Mouse (Mus musculus): ENCODE data around the gene Enoph1. TPM values are rescaled to one million over a fixed set of nuclear protein-coding genes. Genes with fewer than 3 reads are reported as not detected.

The Enoph1 gene
- 22.0 to 42.2 TPM (median 31.0 TPM) in 3 replicates for total RNA-seq (2017)

DNA sequence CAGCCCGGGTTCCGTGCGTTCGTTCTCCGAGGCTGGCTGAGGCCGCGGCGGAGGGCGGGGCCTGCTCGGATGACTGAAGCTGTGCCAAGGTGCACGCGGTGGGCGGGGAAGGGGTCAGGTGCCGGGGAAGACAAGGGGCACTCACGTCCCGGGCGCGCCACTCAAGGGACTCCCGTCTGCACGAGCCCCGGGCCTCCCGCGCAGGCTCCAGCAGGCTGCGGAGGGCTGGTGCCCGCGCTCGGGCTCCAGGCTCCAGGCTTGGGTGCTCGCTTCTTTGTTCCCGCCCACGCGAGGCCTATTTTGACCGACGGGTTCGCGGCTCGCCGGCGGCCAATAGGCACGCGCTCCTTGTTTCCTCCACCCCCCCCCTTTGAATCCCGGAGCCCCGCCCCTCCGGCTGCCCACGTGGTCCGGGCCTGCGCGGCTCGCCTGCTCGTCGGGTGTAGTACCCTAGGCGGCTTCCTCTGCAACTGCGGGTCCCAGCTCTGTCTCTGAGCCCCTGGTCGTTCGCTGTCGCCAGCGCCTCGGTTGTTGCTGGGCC, at the start of gene Enoph1, which contains the start of gene Hnrnpdl:
TSS of gene Enoph1 (plus strand) at position 384 of the 541 bp plus-strand sequence.
TSS of gene Hnrnpdl (minus strand) at position 63 of the 541 bp plus-strand sequence.
- peak; percentile 56 for ATAC-seq (replicated peaks; ENCODE audit: insufficient number of reproducible peaks, low FRiP score, low TSS enrichment, poor library complexity, severe bottlenecking)

DNA sequence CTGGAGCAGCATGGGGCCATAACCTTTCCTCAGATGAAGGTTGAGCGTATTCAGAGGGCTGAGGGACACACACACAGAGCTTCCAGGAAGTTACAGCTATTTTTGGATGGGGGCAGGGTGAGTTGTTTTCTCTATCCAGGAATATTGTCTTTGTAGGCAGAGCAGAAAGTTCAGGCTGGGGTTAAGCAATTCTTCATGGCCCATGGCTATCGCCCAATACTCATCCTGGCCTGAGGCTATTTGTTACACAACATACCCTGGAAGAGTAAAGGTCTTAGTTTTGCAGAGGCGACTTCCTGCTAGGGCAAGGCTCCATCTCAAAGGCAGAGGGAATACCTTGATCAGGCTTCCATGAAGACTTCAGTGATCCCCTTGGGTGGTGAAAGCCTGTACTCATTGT, 45.6 kb upstream of the Enoph1 start:
- ATAC-seq (replicated peaks; ENCODE audit: insufficient number of reproducible peaks, low FRiP score, low TSS enrichment, poor library complexity, severe bottlenecking) = no peak

DNA sequence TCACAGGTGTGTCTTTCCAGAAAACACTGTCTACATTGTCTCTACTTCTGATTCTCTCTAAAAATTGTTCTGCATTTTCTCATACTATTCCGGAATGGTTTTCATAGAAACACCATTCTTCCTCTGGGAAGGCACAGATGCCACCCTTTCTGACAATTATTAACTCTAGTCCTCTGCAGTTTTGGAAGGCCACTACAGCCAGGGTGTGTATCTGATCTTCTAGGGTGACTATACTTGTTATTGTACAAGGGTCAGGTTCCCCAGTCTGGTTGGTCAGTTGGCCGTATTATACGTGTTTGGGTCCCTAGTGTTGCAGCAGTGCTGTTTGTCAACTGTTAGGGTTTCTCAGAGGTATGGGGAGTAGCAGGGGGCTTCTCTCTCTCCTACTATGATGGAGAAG, 45.1 kb upstream of the Enoph1 start:
- no peak for ATAC-seq (replicated peaks; ENCODE audit: insufficient number of reproducible peaks, low FRiP score, low TSS enrichment, poor library complexity, severe bottlenecking)

DNA sequence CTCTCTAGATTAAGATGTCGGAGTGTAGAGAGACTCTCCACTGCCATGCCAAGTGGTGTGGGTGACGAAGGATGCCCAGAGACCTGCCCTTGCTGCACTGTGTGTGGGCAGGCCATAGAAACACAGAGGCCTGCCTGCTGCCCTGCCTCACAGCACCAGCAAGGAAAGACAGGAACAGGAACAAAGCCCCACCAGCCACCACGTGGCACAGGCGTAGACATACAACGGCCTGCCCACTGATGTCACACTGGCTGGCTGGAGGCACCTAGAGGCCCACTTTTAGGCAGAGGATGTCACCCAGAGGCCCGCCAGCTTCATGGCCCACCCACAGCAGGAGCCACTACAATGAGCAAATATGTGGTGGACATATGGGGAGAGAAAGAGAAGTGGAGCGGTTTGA, 39.7 kb upstream of the Enoph1 start:
- ATAC-seq (replicated peaks; ENCODE audit: insufficient number of reproducible peaks, low FRiP score, low TSS enrichment, poor library complexity, severe bottlenecking) = 0 out of 2 replicates have a peak, but pooled peaks have one; percentile 43

DNA sequence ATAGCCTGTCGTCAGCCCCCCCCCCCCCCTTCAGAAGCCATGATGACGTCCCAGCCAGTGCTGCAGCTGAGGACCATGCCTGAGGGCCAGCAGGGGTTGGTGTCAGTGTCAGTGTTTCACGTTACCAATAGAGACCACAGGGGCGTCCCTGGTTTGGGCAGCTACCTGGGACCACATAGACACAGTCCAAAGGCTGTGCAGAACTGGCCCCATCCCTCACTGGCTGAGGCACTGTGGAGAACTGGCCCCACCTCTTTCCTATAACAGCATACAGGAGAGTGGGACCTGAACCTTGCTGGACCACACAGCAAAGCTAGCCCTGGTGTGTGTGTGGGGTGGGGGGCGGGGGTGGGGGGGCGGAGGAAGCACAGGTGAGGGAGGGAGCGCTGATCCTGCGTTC, 39.3 kb upstream of the Enoph1 start:
- ATAC-seq (replicated peaks; ENCODE audit: insufficient number of reproducible peaks, low FRiP score, low TSS enrichment, poor library complexity, severe bottlenecking) = no peak

DNA sequence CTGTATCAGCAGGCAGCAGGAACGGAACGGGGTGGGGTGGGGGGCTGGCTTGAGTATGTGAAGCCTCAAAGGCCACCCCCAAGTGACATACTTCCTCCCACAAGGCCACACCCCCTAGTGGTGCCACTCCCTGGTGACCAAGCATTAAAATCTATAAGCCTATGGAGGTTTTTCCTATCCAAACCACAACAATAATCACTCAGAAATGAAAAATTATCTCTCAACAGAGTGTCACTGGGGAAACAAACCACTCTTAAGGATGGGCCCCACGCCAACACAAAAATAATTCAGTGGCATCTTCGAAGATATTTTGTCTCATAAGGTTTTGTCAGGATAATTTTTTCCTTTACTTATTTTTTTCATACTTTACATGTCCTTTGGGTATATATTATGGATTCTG, 35.9 kb upstream of the Enoph1 start:
- ATAC-seq (replicated peaks; ENCODE audit: insufficient number of reproducible peaks, low FRiP score, low TSS enrichment, poor library complexity, severe bottlenecking) = no peak

DNA sequence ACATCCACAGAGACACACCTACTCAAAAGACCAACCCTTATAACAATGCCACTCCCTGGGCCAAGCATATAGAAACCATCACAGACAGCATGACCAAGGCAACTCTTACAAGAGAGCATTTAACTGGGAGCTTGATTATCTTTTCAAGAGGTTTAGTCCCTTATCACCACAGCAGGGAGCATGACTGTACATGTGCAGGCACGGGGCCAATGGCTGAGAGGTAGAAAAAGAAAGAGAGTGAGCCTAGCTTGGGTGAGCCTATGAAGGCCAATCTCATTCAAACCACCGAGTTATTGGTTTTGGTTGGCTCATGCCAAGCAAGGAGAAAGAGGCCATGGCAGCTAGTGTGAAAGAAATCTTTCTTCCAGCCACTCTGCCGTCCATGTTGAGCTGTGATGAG, 34.4 kb upstream of the Enoph1 start:
- no peak for ATAC-seq (replicated peaks; ENCODE audit: insufficient number of reproducible peaks, low FRiP score, low TSS enrichment, poor library complexity, severe bottlenecking)

DNA sequence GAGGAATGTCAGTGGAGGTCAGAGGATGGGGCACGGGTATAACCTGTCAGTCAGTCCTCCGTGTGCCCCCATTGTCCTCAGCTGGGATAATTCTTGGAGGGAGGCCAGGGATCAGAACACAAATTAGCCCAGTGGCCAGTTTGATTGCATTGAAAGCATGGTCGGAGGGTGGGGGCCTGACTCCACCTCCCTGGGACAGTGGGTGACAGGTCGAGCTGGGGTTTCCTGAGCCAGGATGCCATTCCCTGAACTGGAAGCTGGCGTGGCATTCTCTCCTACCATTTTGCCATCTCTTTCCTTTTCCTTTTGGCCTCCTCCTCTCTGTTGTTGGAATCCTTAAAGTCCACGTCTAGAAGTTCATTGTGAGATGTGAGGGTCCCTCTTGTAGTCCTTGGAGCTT, 33.9 kb upstream of the Enoph1 start:
- no peak for ATAC-seq (replicated peaks; ENCODE audit: insufficient number of reproducible peaks, low FRiP score, low TSS enrichment, poor library complexity, severe bottlenecking)

DNA sequence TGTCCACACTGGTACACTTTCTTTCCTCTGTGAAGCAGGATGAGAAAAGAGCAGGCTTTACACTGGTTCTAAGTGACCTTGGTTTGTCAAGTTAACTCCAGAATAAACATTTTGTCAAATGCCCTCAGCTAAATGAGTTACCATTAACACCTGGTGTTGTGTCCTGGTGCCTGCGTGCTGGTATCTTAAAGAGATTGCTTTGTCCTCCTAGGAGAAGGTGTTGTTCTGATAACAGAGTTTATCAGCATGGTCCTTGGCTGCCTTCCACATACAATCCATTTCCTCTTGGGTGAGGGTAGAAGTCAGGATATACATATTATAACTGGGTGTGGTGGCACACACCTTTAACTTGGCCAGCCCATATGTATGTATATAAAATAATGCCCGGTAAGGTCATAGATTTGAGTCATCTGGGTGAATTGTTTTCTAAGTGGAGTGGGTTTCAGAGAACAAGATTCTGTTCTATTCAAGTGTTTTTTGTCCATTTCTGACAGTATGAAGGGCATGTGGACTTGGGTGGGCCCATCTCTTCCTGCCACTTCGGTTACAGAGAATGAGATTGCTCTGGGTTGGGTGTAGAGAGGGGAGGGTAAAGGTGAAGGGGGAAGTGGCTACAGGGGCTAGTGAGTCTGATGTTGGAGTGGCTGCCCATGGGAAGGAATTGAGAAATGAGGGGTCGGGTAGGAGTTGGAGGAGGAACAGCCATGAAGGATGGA, 33.3 kb upstream of the Enoph1 start:
- no peak for ATAC-seq (replicated peaks; ENCODE audit: insufficient number of reproducible peaks, low FRiP score, low TSS enrichment, poor library complexity, severe bottlenecking)

DNA sequence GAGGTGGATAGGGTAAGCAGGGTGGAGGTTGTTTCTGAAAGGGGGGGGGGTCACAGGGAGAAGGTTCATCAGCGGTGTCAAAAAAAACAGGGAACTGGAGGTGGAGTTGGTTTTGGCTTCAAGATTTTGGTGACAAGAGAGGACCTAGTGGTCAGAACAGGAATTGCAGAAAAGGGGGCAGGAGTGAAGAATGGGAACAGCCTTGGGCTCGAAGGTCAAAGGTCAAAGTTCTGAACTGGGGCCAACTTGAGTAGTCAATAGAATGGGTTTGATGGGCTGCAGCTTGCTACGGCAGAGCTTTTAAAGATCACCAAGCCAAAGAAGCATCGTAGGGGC, 32.8 kb upstream of the Enoph1 start:
- ATAC-seq (replicated peaks; ENCODE audit: insufficient number of reproducible peaks, low FRiP score, low TSS enrichment, poor library complexity, severe bottlenecking) = no peak

DNA sequence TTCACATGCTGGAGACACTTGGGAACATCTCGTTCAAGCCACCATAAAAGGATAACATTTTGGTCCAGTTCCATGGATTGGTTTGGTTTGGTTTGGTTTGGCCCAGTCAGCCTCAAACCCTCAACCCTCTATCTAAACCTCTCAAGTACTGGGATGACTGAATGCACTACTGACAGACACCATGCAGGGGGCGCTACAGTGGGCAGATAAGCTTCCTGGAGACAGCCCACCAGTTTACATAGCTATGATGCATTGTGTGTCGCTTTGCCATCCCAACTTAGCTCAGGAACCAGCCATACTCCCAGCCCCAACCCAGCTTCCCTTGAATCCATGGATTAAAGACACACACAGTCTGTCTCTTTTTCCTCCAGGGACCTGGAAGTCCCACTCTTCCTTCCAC, 31.3 kb upstream of the Enoph1 start:
- no peak for ATAC-seq (replicated peaks; ENCODE audit: insufficient number of reproducible peaks, low FRiP score, low TSS enrichment, poor library complexity, severe bottlenecking)

DNA sequence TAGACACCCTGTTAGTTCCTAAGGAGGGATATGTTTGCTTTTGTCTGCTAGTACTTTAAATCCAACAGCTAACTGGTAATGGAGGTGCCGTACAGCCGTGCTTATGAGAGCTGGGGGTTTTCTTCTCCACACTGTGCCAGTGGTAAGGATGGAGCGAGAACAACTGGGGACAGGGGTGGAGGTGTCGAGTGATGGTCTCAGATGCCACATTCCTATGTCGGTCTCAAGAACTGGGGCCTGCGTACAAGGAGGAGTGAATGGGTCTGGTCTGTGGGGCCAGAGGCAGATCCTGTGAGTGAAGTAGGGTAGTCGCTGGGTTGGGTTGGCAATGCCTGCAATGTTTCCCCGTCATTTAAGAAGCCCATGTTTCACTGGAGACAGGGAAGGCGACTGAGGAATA, 27.2 kb upstream of the Enoph1 start:
- ATAC-seq (replicated peaks; ENCODE audit: insufficient number of reproducible peaks, low FRiP score, low TSS enrichment, poor library complexity, severe bottlenecking) = no peak

DNA sequence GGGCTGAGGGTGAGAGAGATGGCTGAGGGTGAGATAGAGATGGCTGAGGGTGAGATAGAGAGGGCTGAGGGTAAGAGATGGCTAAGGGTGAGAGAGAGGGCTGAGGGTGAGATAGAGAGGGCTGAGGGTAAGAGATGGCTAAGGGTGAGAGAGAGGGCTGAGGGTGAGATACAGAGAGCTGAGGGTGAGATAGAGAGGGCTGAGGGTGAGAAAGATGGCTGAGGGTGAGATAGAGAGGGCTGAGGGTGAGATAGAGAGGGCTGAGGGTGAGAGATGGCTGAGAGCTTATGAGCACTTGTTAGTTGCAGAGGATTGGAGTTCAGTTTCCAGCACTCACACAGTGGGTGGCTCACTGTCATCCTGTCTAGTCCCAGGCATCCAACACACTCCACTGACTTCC, 19.7 kb upstream of the Enoph1 start:
- ATAC-seq (replicated peaks; ENCODE audit: insufficient number of reproducible peaks, low FRiP score, low TSS enrichment, poor library complexity, severe bottlenecking) = no peak

DNA sequence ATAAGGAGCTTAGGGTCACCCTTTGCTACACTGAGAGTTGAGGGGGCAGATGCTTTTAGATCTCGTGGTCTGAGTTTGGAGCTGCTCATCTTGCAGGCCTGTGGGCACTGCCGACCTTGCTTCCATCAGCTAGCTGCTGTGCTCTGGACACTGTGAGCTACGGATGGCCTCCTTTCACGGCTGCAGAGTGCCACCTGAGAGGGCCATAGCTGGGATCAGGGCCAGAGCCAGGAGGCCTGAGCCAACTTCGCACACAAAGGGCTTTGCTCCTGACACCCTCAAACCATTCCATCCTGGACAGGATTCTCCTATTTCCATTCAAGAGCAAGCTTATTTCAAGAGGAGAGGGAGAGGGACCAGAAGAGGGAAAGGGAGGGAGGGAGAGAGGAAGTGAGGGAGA, 15.4 kb upstream of the Enoph1 start:
- no peak for ATAC-seq (replicated peaks; ENCODE audit: insufficient number of reproducible peaks, low FRiP score, low TSS enrichment, poor library complexity, severe bottlenecking)

DNA sequence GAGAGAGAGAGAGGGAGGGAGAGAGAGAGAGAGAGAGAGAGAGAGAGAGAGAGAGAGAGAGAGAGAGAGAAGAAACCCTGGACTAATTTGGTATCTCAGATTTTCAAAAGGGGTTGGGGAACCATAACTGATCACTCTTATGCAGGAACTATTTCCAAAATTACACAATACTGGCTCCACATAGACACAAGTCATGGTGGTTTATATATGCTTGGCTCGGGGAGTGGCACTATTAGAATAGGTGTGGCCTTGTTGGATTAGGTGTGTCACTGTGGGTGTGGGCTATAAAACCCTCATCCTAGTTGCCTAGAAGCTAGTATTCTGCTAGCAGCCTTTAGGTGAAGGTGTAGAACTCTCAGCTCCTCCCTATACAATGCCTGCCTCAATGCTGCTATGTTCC, 14.9 kb upstream of the Enoph1 start:
- no peak for ATAC-seq (replicated peaks; ENCODE audit: insufficient number of reproducible peaks, low FRiP score, low TSS enrichment, poor library complexity, severe bottlenecking)

DNA sequence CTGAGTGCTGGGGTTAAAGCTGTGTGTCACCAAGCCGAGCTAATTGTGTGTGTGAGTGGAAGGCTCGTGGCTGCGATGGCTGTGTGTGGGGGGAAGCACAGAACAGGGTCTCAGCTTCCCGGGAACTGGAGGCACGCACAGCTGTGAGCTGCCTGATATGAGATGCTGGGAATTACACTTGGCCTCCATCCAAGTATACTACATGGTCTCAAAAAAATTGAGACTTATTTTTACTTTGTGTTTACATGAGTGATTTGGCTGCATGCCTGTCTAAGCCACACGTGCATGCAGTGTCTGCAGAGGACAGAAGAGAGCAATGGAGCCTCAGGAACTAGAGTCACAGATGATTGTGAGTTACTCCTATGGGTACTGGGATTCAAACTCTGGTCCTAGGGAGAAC, 9.7 kb upstream of the Enoph1 start:
- no peak; the same call in 1 of the 2 replicates for ATAC-seq (replicated peaks; ENCODE audit: insufficient number of reproducible peaks, low FRiP score, low TSS enrichment, poor library complexity, severe bottlenecking)

DNA sequence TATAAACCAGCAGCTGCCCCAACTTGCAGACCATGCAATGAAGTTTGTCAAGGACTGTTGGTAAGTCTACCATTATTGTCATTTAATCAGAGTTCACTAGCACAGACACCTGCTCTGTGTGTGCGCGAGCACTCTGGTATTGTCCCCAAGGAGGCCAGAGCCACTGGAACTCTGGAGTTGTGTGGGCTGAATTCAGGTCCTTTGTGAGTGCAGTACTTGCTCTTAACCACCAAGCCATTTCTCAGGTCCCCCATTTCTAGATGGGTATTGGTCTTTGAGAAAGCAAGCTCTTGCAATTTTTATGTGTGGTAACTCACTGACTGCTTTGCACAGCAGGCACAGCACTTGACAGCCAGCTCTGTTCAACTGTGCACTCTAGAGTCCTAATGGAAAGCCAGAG, 7.7 kb upstream of the Enoph1 start:
- ATAC-seq (replicated peaks; ENCODE audit: insufficient number of reproducible peaks, low FRiP score, low TSS enrichment, poor library complexity, severe bottlenecking) = no peak

DNA sequence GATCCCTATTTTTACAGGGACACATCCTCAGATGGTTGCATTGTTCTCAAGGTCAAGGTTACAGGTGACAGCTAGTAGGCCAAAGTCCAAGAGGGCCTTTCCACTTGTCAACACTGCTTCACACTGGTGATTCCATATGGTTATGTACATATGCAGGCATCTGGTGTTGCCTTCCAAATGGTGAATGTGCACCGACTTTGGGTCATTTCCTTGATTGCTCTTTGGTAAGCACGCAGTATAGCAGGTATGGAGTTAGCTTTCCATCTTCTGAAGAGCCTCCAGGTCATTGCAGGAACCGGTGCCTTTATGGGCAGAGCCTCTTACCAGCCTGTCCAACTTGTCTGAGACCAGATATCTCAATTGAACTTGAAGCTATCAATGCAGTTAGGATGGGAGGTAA, 7.1 kb upstream of the Enoph1 start:
- ATAC-seq (replicated peaks; ENCODE audit: insufficient number of reproducible peaks, low FRiP score, low TSS enrichment, poor library complexity, severe bottlenecking) = no peak

DNA sequence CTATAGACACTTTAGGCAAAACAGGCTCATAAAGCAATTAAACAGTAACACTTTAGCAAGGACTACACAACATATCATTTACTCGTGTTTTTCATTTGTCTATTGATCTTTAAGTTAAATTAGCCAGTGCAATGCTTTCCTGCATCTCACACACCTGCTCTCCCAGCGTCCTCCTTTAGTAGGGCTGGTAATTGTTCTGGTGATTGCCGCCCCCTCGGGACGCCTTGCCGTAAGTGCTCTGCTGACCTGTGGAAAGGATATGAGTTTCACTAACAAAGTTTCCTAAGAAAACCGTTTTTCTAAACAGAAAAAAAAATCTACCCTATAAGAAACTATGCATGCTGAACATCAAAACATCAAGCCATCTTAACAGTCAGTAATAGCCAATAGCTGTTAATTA, 3.8 kb upstream of the Enoph1 start:
- ATAC-seq (replicated peaks; ENCODE audit: insufficient number of reproducible peaks, low FRiP score, low TSS enrichment, poor library complexity, severe bottlenecking) = no peak

DNA sequence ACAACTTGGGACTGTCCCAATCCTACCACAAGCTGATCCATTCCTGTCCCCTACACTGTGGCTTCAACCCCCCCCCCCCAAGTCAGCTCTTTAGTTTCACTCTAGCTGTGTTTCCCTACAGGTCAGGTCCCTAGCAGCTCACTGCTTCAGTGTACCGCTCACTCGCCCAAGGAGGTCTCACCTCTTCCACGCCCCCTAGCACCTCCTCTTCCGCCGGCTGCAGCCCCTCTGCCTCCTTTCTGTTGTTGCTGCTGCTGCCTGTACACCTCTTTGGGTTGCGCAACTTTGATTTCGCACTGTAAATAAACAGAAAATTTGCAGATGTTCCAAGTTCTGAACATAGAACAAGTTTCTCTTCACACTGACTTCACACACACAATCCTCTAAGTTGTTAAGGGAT, 3.1 kb upstream of the Enoph1 start:
- no peak for ATAC-seq (replicated peaks; ENCODE audit: insufficient number of reproducible peaks, low FRiP score, low TSS enrichment, poor library complexity, severe bottlenecking)

Measured in monocyte, adult 5-6 weeks (primary cell).